Mouse (Mus musculus) kidney, postnatal 0 days (tissue): ENCODE measurements at regions not wholly inside any gene's neighbourhood (a gene's known extent, or its start where the extent isn't known, plus 50 kb on each side); places are given as distances from the start of the nearest gene placed in this dataset.

Experiments used
- ATAC-seq: fragments of 200-750 bp; cut with Nextera tagmentation; replicated peaks from 2 replicates; pipeline ENCODE4 v1.8.0; 2017; ENCODE audit warnings: low read depth, moderate number of reproducible peaks, moderate TSS enrichment, moderate library complexity; ENCODE audit not compliant: low FRiP score
- DNase-seq: peaks from one replicate; pipeline ENCODE4 v3.0.0-alpha.2; 2016; ENCODE audit warnings: low spot score
- H3K27ac ChIP-seq: fragments of 300-500 bp; sonication (generic); 2 replicates; pipeline ENCODE4 v1.5.1; 2014; ENCODE audit warnings: mild to moderate bottlenecking
- H3K27me3 ChIP-seq: fragments of 300-500 bp; sonication (generic); 2 replicates; pipeline ENCODE4 v1.6.1; 2014; ENCODE audit warnings: low read length, mixed read lengths; ENCODE audit not compliant: insufficient read depth
- H3K36me3 ChIP-seq: fragments of 300-500 bp; sonication (generic); 2 replicates; pipeline ENCODE4 v1.6.1; 2014; ENCODE audit warnings: low read length, mixed read lengths; ENCODE audit not compliant: insufficient read depth
- H3K4me1 ChIP-seq: fragments of 300-500 bp; sonication (generic); replicated peaks from 2 replicates; pipeline ENCODE4 v1.6.1; 2014; ENCODE audit warnings: antibody characterized with exemption, low read length, mixed read lengths; ENCODE audit not compliant: insufficient read depth
- H3K4me2 ChIP-seq: fragments of 300-500 bp; sonication (generic); 2 replicates; pipeline ENCODE4 v1.6.1; 2014; ENCODE audit warnings: mild to moderate bottlenecking, low read length, moderate library complexity, mixed read lengths
- H3K4me3 ChIP-seq: fragments of 300-500 bp; sonication (generic); replicated peaks from 2 replicates; pipeline ENCODE4 v1.5.1; 2014; ENCODE audit warnings: low read depth, low read length
- H3K9ac ChIP-seq: fragments of 300-500 bp; sonication (generic); 2 replicates; pipeline ENCODE4 v1.6.1; 2014; ENCODE audit warnings: low read depth, low read length
- H3K9me3 ChIP-seq: fragments of 300-500 bp; sonication (generic); replicated peaks from 2 replicates; pipeline ENCODE4 v1.6.1; 2016; ENCODE audit warnings: low read length, inconsistent platforms, mixed read lengths
- CTCF ChIP-seq: IDR thresholded peaks from 2 replicates; pipeline ENCODE4 v1.5.1; 2016; ENCODE audit warnings: antibody characterized with exemption, low read depth, mild to moderate bottlenecking, moderate library complexity
- WGBS: fragments of 180-500 bp; shearing (Covaris S2); extraction: QIAGEN DNeasy Blood & Tissue Kit; methylation state at CpG from one replicate; pipeline ENCODE4 v1.1.7; 2014; 5-methylcytosine and 5-hydroxymethylcytosine counted together

DNA sequence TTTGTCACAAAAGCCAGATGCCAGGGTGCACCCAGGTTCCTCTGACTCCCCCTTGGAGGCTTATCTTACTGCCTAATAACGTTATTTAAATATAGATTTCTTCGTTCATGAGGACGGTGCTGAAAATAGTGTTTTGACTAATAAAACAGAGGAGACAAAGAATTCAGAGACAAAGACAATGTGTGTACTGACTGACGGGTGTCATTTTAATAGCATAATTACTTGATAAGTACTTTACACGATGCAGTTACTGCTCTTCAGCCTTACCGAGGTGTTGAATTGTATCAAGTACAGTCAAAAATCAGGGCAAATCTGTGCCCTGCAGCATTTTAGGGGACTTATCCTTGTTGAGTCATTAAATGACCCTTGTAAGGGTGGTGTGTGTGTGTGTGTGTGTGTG lies 133.1 kb upstream of the Dnajc19 start:
- WGBS, result 85% methylated on average over 6 of the region's 6 CpGs
- Histone ChIP-seq H3K9me3 (no peaks in the 10 kb centered on the region), H3K9ac (no peak overlapping the region), H3K27ac (no peak overlapping the region), H3K4me2 (no peak overlapping the region), H3K4me1 (no peaks in the 10 kb centered on the region), H3K4me3 (no peak overlapping the region), H3K36me3 (no peaks in the 10 kb centered on the region), H3K27me3 (no peaks in the 10 kb centered on the region)
- DNase-seq, result no peak
- TF ChIP-seq CTCF, result no peak
- ATAC-seq, result no peak

DNA sequence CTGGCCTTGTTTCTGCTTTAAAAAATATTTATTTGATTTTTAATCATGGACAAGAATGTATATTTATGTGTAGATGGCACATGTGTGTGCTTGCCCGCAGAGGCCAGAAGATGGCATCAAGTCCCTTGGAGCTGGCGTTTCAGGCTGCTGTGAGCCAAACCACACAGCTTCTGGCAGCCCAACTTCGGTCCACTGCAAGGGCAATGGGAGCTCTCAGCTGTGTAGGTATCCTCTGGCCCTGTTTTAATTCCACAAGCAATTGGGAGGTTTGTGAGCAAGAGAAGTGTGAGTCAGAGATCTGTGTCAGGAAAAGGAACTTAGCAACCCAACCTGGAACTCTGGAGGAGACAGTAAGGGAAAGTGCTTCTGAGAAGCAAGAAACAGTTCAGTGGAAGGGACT lies 125.3 kb upstream of the Dnajc19 start:
- H3K27ac ChIP-seq, result no peak overlapping the region
- H3K4me1 ChIP-seq, result no peaks in the 10 kb centered on the region
- no peaks in the 10 kb centered on the region for H3K27me3 ChIP-seq
- DNase-seq (no peak), ATAC-seq (no peak)
- H3K9me3 ChIP-seq, result no peaks in the 10 kb centered on the region
- H3K4me2 ChIP-seq, result no peak overlapping the region
- no peak for TF ChIP-seq CTCF
- H3K4me3 ChIP-seq, result no peak overlapping the region
- WGBS, result 88% methylated on average over 3 of the region's 3 CpGs
- no peak overlapping the region for H3K9ac ChIP-seq
- no peaks in the 10 kb centered on the region for H3K36me3 ChIP-seq

DNA sequence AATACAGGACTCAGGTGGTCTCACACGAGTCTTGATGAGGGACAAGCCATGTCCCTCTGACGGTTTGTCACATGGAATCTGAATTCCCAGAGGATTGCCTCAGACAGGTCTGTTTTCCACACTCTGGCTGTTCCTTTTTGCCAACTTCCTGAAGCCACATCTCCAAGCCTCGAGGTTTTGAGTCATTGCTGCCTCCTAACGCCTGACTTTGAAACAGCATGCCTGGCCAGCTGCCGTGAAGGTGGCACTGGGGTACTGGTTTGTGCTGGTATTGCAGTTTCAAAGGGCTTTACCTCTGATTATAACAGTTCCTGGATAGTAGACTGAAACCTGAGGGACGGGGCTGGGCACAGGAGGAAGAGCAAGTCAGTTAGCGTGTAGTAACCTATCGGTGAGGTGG lies 117.1 kb upstream of the Dnajc19 start:
- no peaks in the 10 kb centered on the region for H3K9me3 ChIP-seq
- H3K27ac ChIP-seq, result no peak overlapping the region
- peak; percentile 74 for TF ChIP-seq CTCF
- H3K36me3 ChIP-seq, result no peaks in the 10 kb centered on the region
- no peak overlapping the region for H3K4me2 ChIP-seq
- WGBS, result 30% methylated on average over 8 of the region's 8 CpGs
- peak; percentile 57 for DNase-seq
- H3K4me3 ChIP-seq, result no peak overlapping the region
- no peaks in the 10 kb centered on the region for H3K27me3 ChIP-seq
- no peak overlapping the region for H3K9ac ChIP-seq
- no peaks in the 10 kb centered on the region for H3K4me1 ChIP-seq
- ATAC-seq, result no peak

DNA sequence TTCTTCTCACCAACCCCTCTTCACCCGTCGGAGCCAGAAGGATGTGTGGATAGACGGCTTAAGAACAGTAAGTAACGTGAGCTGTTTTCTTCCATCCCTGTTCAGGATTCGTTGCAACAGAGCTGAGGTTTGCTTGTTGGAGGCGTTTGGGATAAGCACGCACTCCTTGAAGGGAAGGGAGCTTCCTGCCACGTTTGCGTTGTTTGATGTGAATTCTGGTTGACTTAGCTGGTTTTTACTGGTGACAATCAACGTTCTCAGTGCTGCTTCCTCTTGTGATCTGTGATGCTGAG lies 116.0 kb upstream of the Dnajc19 start:
- Histone ChIP-seq H3K27me3 (no peaks in the 10 kb centered on the region), H3K4me2 (no peak overlapping the region), H3K9me3 (no peaks in the 10 kb centered on the region), H3K36me3 (no peaks in the 10 kb centered on the region), H3K9ac (no peak overlapping the region), H3K27ac (no peak overlapping the region), H3K4me3 (no peak overlapping the region), H3K4me1 (no peaks in the 10 kb centered on the region)
- 12% methylated on average over 10 of the region's 10 CpGs for WGBS
- ATAC-seq (no peak), DNase-seq (no peak)
- no peak for TF ChIP-seq CTCF

DNA sequence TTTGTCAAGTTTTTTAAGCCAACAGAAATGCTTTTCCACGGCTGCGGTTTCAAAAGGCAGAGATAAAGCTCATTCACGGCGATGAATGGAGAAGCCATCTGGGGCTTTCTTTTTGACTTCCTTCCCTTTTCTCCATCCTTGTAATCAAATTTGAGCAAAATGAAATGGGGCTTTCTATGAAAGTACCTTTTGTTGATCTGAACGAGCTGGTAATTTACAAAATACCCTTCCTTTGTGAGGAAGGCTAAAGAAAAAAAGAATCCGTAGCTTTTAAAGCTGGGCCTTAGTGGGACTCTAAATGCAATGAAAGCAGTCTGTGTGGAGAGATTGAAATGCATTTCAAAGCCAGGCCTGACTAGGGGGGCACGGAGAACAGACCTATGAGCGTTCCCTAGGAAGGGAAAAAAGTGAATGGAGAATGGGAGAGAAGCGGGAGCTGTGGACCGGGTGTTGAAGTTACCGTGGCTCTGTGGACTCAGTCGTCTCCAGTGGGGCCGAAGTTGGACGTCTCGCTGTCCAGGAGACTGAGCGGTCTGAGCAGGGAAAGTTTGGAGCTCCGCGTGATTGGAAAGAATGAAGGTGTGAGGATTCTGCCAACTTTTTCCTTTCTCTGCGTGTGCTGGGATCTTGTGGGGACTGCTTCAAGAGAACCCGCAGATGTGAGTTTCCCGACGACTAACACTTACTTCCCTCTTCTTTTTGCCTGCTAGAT lies 115.5 kb upstream of the Dnajc19 start:
- Histone ChIP-seq H3K4me1 (no peaks in the 10 kb centered on the region), H3K27me3 (no peaks in the 10 kb centered on the region), H3K9me3 (no peaks in the 10 kb centered on the region), H3K36me3 (no peaks in the 10 kb centered on the region), H3K27ac (no peak overlapping the region), H3K9ac (no peak overlapping the region), H3K4me2 (no peak overlapping the region), H3K4me3 (no peak overlapping the region)
- DNase-seq (no peak), ATAC-seq (no peak)
- no peak for TF ChIP-seq CTCF
- WGBS, result 40% methylated on average over 21 of the region's 22 CpGs

DNA sequence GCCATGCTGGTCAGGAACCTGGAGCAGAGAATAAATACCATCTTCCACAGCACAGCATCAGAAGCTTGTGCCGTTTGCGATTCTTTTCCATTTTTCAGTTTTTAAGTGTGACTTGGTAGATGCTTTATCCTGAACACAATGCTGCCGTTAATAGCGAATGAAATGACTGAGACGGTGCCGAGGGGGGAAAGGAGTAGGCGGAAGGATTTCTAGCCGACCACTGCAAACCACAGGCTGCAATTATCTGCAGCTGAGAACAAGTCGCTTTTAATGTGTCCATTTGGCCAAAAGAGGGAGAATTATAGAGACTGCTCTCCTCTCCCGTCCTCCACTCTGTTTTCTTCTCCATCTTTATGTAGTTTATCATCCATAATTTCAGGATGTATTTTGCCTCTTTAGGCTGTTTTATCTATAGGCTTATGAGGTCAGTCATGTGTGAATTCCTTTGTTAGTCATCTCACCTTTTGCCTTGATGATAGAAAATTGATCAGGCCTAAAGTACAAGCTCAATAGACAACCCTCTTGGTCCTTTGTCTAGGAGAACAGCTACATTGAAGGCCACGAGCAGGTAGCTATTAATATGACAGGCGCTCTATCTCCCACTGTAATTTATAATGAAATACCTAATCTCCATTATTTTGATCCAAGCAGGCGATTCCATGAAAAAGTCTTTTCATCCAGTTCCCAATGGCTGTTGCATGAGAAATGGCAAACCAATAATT lies 114.8 kb upstream of the Dnajc19 start:
- Histone ChIP-seq H3K4me1 (no peaks in the 10 kb centered on the region), H3K27ac (no peak overlapping the region), H3K27me3 (no peaks in the 10 kb centered on the region), H3K4me3 (no peak overlapping the region), H3K36me3 (no peaks in the 10 kb centered on the region), H3K4me2 (no peak overlapping the region), H3K9me3 (no peaks in the 10 kb centered on the region), H3K9ac (no peak overlapping the region)
- ATAC-seq, result no peak
- TF ChIP-seq CTCF, result no peak
- no peak for DNase-seq
- WGBS, result 63% methylated on average over 13 of the region's 13 CpGs
